Mouse (Mus musculus): ENCODE data around the gene Mpnd.

The Mpnd gene

DNA sequence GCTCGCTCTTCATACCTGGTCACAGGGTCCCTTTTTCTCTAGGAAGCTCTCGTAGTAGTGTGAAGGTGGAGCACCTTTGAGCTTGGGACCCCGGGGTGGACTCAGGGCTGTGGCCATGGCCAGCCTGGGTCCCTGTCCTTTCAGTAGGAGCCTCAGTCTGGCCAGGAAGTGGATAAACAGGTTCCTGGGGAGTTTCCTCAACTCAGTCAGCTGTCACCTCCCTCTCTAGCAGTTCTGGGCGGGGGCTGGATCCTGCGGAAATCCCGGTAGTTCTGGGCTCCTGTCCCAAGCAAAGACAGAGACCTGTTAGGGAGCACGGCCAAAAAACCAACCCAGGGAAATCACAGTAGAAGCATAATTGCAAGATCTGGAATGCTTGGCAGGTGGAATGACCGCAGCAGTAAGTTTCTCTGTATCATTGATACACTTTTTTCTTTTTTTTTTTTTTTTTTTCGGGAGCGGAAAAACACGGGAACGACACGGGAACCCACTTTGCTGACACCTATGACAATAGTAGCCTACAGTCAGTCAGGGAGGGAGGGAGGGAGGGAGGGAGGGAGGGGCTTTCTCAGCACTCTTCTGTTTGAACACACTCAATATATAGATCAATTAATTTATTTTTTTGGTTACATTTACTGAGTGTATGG, at the start of gene Mpnd, which contains the start of gene Stap2:
Gene Mpnd, plus strand, starts transcription at position 297 of the 647 bp plus-strand sequence.
Gene Stap2, minus strand, starts transcription at position 170 of the 647 bp plus-strand sequence.
- DNase-seq: no peak

DNA sequence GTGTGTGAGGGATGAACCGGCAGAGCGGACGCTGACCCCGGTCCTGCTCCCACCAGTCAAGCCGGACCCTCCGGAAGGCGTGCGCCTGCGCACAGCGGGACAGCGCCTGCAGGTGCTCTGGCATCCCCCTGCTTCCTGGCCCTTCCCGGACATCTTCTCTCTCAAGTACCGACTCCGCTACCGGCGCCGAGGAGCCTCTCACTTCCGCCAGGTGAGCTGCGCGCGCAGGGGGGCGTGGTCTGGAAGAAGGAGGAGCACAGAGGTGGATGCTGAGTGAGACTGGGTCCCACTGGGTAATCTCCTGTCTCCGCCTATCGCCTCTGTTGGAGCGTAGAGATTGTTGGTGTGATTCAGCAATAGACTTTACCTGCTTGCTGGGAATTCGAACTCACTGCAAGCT, 49.4 kb upstream of the Mpnd start:
- DNase-seq: peak; percentile 80

DNA sequence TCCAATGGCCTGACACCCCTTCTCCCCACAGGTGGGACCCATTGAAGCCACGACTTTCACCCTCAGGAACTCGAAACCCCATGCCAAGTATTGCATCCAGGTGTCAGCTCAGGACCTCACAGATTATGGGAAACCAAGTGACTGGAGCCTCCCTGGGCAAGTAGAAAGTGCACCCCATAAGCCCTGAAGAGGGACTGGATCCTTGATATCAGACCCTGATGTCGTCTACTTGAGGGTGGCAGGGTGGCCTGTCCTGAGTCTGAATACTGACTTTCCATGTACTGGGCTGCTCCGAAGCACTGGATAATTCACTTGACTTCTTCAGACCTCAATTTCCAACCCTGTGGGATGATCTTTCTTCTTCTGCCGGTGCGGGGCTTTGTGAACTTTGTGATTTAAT, 48.9 kb upstream of the Mpnd start:
- no peak for DNase-seq

DNA sequence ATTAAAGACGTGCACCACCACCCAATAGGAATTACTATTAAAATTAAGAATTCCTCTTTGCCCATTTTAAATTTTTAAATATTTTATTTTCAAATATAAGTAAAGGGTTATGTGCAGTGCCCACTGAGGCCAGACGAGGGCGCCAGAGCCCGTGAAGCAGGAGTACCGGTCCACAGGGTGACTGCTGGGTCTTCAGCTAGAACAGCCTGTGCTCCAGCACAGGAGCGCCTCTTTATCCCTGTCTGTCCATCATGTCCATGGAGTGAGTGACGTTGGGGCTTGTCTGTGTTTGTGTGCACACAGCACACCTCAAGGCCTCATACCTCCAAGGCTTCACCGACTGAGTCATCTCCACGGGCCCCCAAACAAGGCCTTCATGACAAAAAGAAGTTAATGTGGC, 48.3 kb upstream of the Mpnd start:
- DNase-seq: peak; percentile 82

DNA sequence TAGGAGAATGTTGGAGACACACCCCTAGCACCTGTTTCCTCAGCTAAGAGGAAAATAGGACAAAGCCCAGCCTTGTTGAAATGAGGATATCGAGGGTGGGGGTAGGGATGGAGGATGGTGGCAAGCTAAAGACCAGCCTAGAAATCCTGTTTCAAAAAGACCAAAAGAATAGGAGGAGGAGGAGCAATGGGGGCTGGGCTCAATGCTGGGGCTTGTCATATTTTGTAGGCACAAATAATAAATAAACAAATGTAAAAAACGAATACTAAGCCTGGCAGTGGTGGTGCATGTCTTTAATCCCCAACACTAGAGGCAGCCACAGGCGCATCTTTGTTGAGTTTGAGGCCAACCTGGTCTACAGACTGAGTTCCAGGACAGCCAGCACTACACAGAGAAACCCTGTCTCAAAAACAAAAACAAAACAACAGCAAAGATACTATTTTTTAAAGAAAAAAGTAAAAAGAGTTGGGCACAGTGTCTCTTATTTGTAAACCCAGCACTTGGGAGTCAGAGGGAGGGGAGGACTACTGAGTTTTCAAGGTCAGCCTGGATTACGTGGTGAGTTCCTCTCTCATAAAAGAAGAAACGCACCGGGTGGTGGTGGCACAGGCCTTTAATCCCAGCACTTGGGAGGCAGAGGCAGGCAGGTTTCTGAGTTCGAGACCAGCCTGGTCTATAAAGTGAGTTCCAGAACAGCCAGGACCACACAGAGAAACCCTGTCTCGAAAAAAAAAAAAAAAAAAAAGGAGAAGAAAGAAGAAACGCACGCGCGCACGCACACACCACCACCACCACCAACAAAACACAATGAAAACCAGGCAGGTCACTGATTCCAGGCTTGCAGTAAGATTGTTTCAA, 47.6 kb upstream of the Mpnd start:
- DNase-seq: no peak

DNA sequence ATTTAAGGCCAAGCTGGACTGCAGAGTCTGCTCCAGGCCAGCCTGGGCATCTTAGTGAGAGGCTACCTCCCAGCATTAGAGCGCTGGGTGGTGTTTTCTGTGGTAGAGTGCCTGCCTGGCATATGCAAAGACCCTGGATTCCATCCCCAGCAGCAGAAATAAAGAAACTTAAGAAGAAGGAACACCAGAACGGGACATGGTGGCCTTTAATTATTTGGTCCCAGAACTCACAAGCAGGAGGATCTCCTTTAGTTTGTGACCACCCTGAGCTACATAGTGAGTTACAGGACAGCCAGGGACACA, 47.0 kb upstream of the Mpnd start:
- DNase-seq: no peak

DNA sequence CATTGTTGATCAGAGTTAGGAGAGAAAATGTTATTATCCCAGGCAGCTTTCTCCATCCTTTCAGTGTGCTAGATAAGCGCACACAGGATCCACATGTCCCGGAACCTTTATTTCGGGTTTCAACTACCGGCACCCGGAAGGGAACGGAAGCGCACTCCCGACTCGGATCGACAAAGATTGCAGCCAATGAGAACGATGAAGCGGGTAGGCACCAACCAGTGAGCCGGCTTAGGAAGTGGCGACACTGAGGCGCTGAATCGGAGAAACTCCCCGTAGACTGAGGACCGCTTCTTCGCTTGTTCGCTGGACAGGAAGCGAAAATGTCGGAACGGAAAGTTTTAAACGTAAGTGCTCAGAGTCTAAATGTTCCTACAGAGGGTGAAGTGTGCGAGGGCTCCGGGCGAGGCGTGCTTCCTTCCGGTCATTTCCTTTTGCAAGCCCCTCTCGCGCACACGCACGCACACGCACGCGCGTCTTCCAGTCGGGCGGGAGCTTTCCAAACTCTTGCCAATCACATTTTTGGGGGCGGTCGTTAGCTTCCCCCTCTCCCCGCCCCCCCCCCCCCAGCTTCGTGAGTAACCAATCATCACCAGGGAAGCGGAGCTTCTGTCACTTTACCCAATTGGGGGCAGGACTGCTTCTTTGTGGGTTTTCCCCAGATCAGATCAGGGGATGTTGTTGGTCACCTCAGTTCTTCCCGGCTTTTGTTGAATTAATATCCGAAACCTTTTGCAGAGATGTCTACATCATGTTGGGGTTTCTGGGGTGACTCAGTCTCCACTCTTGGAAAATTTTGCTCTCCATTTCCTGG, 46.4 kb upstream of the Mpnd start, which contains the start of gene Yju2:
Gene Yju2, plus strand, starts transcription at position 182 of the 811 bp plus-strand sequence.
- DNase-seq: peak; percentile 99

DNA sequence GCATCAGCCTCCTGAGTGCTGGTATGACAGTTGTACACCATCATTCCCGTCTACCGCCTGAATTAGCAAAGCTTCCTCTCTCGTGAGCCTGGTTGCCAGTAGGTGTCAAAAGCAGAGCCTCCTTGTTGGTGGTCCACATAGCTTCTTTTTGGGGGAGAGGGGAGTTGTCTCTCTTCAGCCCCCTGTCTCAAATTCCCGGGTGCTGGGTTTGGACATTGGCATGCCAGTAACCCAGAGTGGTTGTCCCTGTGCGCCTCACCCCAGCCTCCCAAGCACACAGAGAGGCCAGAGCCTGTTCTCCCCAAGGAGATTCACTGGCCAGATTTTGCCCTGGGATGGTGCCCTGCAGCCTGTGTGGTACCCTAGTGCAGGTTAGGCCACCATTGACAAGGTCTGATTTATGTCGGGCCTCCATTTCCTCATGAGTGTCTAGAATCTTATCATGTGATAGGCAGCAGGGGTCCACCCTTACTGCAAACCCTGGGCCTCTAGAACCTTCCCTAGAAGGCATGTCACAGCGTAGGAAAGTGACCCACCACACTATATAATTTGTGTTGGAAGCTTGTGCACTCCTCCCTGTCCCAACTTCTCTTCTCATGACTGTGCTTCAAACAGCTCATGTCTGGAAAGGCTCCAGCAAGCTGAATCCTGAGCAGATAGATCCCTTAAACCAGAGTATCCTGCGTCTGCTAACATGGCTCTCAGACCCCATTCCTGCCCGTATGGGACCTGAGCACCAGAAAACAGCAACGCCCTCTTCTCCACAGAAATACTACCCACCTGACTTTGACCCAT, 45.4 kb upstream of the Mpnd start:
- DNase-seq: no peak

DNA sequence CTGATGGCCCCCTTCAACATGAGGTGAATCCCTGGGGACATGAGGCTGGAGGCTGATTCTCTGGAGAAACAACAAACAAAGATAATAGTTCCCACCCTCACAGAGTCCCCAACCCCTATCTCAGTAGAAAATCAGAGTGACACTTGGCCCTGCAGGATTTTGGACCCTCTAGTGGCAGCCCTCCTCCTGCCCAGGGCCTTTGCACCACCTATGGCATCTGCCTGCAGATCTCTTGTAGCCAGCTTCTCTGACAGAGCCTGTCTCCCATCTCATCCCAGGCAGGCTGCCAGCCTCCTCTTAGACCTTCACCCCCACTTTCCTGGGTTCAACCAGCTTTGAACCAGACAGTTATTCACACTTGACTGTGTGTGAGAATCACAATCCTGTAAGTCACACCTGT, 44.7 kb upstream of the Mpnd start:
- no peak for DNase-seq

DNA sequence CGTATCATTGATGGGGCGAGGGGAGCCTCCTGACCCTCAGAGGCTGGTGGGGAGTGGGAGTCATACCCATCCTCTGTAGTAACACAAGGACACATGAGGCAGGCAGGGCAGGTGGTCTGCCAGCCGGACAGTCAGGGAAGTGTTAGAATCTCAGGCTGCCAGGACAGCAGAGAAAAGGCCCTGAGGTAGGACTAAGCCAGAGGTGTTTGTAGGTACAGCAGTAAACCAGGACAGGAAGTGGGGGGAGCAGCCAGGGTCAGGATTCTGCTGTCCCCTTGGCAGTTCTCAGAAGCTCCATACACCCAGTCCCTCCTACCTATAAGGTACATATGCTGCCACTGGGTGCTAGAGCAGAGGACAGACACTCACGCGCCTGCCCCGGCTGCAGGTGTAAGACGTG, 43.9 kb upstream of the Mpnd start:
- no peak for DNase-seq

DNA sequence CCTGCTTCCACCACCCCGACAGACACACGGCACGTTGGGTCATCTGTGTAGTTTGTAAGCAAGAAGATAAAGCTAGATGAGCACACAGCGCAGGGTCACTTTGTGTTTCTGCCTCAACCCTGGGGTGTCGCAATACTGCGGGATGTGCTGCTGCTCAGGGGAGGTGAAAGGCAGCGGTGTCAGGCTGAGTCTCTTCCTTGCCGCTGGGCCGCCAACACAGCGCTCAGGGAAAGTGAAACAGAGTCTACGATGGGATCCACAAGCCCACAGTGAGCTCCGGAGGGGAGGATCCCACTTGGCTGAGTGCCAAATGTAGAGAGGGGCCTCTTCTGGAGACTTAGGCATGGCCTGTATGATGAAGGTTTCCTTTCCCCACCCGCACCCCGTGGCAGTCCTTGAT, 42.3 kb upstream of the Mpnd start:
- no peak for DNase-seq

DNA sequence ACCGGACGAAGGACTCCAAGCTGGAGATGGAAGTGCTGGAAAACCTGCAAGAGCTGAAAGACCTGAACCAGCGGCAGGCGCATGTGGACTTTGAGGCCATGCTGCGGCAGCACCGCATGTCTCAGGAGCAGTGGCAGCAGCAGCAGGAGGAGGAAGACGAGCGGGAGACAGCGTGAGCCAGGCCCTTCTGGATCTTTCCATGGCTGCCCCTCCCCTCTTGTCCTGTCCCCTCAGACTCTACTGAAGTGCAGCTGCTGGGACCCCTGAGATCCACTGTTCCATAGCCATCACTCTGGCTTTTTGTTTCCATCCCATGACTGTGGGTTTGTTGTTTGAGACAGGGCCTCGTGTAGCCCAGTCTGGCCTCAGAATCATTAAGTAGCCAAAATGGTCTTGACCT, 41.0 kb upstream of the Mpnd start:
- DNase-seq: no peak

DNA sequence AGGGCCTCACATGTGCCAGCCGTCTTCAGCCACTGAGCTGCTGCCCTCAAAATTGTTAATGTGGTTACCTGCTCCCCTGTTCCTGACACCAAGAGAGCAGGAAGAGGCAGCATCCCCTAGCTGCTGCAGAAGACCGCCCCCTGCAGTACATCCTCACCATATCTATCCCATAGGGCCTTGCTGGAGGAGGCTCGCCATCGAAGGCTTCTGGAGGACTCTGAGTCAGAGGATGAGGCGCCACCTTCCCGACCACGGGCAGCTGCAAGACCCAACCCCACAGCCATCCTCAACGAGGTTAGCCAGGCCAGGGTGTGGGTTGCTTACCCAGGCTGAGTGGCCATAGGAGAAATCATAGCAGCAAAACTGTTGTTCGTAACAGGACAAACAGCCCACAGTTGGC, 40.5 kb upstream of the Mpnd start:
- no peak for DNase-seq

DNA sequence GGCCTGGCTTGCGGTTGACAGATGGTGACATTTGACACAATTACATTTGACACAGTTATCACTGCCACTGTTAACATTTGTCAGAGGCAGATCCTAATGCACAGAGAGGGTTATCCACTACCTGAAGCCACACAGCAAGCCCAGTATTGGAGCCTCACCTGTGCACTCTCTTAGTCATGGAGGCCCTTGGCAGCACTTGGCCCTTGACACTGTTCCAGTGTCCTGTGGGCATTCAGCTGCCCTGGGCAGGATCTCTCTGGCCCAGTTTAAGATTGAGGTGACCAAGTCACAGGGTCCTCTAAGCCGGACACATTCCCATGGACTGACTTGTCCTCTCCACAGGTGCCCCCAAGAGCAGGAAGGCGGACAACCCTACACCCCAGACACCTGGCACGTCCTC, 38.3 kb upstream of the Mpnd start:
- no peak for DNase-seq

DNA sequence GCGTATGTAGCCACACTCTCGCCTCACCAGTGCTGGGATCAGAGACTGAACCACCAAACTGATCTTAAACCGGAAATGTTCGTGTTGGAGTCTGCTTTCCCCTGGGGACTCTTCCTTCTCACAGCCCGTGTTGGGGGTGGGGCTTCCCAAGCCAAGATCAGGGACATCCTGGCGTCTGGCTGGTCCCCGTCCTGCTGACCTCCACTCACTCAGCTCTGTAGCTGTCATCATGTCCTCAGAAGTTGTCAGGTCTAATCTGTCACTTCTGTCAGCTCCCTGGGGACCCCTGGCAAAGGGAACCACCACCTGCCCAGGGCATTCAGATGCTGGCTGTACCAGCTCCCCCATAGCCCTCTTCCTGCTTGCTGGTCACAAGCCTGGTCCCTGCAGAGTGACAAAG, 37.3 kb upstream of the Mpnd start:
- DNase-seq: peak; percentile 44

DNA sequence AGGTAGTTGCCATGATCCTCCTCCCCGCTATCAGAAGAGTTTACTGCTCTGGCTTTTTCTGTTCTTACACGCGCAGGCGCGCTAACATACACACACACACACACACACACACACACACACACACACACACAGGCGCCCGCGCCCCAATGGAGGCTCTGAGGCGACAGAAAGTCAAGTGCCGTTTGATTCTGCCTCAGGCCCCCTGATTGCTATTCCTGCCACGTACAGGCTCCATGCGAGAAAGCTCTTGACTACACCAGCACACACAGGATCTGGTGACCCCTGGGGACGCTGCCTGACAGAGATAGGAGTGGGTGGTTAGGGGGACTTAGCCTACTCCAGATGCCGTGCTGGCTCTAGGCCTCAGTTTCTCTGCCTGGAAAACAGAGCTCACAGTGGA, 36.0 kb upstream of the Mpnd start:
- peak; percentile 77 for DNase-seq

DNA sequence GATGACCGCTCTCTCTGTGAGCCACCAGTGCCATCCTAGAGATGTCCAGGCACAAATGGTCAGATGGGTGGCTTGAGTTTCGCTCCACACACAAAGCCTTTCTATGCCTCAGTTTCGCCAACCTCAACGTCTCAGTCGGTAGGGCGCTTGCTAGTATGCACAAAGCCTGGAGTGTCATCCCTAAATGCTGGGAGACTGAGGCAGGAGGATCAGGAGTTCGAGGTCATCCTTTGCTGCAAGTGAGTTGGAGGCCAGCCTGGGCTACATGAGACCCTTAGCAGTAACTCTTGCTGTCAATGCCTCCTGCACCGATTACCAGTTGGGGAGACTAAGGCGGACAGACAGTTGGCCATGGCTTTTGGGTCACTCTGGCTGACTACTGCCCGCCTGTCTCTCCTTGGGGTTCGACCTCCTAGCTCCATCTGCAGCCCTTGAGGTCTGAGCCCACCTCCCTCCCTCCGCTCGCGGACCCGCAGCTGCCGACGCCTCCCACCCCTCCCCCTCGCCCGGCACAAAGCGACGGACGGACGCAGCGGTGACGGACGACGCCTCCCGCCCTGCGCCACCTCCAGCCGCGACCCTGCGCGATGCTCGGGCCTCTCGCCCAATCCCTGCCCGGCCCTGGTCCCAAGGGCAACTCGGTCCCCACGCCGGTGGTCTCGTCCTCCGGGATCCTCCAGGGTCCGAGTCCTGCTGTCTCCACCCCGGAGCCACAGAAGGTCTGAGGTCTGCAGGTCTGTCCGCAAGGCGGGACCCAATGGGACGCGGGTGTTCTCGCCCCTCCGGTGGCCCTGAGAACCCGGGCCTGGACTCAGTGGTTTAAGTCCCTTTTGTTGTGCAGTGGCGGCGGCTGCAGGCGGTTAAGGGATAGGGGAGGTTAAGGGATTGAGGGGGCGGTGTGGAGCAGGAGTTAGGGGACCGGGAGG, 35.3 kb upstream of the Mpnd start, which contains the start of gene Shd:
Gene Shd, plus strand, starts transcription at position 502 of the 926 bp plus-strand sequence.
- DNase-seq: peak; percentile 82

DNA sequence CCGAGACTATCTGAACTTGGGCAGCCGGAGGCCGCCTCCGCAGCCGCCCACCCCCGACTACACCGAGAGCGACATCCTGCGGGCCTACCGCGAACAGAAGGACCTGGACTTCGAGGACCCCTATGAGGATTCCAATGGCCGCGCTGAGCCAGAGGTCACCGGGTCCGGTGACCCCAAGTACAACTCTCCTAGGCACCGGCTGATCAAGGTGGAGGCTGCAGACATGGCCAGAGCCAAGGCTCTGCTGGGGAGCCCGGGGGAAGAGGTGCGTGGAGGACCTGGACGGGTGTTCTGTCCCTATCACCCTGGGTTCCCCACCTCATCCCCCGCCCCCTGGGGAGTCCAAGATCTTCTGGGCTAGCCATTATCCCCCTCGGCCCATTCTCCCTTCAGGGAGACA, 34.1 kb upstream of the Mpnd start:
- no peak for DNase-seq

DNA sequence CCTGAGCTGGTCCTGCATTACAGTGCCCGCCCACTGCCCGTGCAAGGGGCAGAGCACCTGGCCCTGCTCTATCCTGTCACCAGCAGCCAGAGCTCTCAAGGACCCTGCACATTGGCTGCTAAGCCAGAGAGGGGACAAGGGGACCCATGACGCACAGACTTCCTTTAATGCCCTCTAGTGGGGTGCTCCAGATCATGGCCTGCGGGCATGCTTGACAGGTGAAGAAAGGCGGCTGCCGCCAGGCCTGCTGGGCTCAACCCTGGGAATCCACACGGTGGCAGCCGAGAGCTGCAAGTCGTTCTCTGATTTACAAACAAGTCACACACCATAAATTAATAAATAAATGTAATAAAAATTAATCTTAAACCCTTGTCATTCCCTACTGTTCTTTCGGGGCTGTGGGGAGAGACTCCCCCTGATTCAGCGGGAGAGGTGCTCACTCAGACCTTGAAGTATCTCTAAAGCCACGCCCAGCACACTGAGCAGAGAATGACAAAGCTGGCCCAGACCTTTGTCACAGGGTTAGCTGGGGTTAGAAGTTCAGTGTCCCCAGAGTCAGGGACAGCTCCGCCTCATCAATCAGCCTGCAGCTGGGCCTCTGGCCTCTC, 29.2 kb upstream of the Mpnd start:
- peak; percentile 84 for DNase-seq

DNA sequence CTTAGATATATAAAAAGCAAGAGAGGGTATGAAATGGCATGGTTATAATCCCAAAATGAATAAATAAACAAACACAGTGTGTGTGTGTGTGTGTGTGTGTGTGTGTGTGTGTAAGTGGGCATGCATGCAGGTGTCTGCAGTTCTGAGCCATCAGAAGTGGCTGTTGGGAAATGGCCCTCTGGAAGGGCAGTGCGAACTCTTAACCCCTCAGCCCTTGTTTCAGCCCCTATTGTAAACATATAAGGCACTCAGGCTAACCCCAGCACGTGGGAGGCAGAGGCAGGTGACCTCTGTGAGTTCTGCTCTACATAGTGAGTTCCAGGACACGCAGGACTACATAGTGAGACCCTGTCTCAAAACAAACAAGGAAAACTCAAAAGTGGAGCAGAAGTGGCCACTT, 28.2 kb upstream of the Mpnd start:
- no peak for DNase-seq

Measured in retina, postnatal 1 day (tissue).